Mouse (Mus musculus): ENCODE measurements at regions not wholly inside any gene's neighbourhood (a gene's known extent, or its start where the extent isn't known, plus 50 kb on each side); places are given as distances from the start of the nearest gene placed in this dataset.
A peak's percentile ranks its signal among the peaks of the same experiment; 100 is the strongest.

DNA sequence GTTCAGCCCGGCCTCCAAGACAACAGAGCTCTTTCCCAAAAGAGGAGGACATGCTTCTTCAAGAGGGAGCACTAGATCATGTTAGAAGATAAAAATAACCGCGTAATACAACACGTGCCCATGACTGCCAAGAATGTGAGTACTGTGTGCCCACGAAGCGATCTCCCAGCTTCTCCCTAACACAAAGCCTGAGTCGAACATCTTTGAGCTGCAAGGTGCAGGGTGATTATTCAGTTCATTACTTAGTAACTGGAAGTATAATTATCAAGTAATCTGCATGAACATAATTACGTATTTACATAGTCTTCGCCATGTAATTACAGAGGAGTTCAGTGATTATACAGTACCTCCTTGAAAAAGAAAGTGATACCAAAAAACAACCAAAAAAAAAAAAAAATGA, 269.7 kb downstream of the Efnb2 start:
- DNase-seq (ENCODE audit: low read depth): no peak

GRCm38 (mm10) chr8:8378248-8378647, 282.8 kb downstream of the Efnb2 start:
- DNase-seq (ENCODE audit: low read depth): no peak

GRCm38 (mm10) chr8:8376791-8377190, 284.3 kb downstream of the Efnb2 start:
- no peak for DNase-seq (ENCODE audit: low read depth)

DNA sequence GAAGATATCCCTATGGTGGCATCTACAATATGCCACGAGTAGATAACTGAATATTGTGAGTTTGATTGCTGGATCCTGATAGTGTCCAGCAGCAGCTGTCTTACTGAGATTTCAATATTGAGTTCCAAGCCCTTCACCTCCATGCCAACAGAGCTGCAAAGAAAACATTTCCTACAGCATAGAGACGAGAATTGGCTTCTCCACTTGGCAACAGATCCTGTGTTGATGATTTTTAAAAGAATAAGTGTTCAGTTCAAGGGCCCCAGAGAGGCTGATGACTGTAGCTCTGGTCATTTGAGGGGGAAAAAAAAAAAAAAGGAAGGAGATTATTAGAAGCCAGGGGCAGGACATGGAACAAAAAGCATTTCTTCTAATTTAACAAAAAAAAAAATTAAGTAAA, 284.7 kb downstream of the Efnb2 start:
- DNase-seq (ENCODE audit: low read depth): no peak

DNA sequence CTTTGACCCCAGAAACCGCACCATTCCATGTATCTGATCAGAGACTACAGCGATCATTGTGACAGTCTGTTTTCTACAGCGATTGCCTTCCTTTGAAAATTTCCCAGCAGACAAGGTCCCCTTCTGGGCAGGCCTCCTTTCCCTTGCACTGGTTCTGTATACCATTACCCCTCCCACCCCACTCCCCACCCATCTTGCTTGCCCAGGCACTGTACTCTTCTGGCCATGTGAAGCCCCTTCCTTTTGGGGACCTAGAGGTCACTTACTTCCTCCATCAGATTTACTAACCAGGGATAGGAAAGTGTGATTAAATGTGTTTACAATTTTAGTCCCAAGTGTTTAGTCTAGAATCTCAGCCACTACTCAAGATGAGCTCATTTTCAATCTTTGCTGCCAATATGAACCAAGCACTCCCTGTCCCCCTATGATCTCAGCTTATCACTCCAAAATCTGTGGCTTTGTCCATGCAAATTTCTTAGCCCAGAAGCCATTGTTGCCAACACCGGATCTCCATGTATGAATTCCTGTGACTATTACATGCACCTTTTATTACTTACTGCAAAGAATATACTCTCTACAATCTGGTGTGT, 293.7 kb downstream of the Efnb2 start:
- DNase-seq (ENCODE audit: low read depth): no peak

DNA sequence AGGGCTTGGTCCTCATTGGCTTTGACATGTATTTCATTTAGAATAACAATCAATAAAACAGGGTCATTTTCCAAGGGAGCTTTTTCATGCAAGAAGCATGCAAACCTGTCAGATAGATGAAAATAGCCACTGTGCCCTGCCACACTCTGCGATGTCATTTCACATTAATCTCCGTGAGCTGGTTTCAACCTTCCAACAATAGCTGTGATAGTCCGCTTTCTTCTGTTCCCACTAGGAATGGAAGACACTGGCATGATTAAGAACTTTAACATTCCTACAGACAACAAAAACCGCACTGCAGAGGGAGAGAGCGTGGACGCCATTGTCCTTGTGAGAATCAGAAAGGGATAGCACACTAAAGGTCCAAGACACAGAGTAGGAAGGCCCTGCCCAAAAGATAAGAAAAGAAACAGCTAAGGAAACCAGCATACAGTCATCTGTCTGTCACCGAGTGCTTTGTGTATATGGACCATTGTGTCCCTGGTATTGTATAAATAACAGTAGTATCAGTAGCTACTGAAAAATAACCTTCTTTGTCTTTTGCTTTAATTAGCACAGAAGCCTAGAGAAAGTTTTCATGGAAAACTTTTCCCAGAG, 299.0 kb downstream of the Efnb2 start:
- DNase-seq (ENCODE audit: low read depth): no peak

DNA sequence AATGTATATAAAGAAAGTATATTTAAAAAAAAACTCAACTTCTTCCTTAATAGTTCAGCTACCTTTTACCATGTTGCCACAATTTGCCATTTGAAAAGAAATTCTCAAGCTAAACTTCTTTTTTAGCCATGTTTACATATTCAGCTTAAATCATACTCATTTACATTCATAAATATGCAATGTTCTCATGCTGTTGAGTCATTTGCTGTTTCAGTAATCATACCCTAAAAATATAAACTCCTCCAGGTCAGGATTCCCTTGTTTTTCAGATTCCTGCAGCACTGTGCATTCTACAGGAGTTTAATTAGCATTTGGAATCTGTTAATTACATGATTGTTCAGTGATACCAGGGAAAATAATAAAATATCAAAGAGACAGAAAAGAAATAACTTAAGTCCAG, 300.5 kb downstream of the Efnb2 start:
- DNase-seq (ENCODE audit: low read depth): no peak

DNA sequence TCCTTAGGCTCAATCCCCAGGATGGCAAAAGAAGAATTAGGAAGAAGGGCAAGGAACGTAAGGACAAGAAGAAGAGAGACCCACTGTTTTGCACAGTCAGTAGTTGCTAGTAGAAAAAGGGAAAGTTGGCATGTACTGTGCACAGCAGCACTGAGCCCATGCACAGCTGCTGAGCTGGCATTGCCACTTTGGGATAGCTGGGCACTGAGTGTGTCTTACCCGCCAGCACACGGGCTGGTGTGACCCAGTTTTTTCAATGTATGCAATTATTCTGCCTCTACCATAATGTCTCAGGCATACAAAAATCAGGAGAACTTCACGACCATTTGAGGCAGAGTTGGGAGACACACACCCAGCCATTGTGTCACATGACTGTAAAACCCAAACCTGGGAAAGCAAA, 306.1 kb downstream of the Efnb2 start:
- DNase-seq (ENCODE audit: low read depth): no peak

- DNase-seq (ENCODE audit: low read depth): no peak
Measured at GRCm38 (mm10) chr8:8344661-8345060, 316.4 kb downstream of the Efnb2 start.

GRCm38 (mm10) chr8:8335256-8335972, 325.6 kb downstream of the Efnb2 start:
- no peak for DNase-seq (ENCODE audit: low read depth)

DNA sequence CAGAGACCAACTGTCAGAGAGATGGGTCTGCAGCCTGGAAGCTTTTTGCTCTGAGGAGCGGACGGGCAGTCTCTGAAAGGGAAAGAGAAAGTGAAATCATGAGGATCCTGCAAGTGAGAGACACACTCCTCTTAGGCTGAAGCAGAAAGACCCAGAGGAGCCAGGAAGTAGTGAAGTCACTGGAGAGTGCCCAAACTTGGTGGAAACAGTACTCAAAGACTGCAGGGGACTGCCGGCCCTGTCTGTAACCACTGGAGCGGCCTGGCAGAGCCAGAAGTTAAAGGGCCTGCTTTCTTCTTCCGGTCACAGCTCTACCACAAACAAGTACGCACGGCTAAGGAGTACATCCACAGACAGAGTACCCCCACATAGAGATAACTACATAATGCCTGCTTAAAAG, 326.5 kb downstream of the Efnb2 start:
- no peak for DNase-seq (ENCODE audit: low read depth)

DNA sequence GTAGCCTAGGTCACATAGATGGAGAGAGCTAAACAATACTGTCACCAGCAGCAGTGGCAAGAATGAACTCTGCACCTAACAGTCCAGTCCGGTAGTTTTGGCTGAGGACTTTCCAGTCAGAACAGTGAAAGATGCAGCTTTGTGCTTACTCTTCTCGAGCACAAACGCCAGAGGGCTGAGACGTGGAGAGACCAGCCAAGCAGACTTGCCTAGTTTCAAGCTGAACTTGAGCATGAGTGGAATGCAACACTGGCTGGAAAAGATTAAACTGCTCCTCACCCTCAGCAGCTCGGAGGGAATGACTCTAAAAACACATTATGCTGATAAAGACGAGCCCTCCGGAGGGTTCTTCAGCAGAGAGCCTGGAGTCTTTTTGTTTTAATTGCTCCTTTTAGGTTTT, 329.8 kb downstream of the Efnb2 start:
- DNase-seq (ENCODE audit: low read depth): no peak

DNA sequence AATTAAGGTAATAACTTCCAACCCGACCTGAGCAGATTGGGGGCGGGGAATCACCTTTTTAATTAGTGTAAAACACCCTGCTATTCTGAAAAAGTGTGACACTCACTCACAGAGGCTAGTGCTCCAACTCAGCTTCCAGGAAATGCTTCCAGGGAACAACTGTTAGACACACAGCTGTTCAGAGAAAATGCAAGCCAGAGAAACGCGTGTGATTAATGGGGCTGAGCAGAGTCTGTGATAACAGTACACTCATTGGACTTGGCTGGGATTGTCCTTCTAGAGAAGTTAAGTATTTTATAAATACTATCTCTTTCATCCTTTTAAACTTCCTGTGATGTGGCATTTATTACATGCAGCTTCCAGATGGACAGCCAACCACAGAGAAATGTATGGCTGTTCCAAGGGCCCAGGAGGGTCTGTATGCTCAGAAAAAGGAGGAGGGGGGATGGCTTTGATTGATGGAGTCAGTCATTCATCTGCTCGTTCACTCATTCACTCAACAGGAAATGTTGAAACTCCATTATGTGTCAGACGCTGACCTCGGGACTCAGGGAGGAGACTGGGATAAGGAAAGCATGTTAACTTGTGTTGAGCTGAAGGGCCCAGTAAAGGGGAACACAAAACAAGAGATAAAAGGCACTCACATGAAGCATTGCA, 332.9 kb downstream of the Efnb2 start:
- DNase-seq (ENCODE audit: low read depth): no peak

DNA sequence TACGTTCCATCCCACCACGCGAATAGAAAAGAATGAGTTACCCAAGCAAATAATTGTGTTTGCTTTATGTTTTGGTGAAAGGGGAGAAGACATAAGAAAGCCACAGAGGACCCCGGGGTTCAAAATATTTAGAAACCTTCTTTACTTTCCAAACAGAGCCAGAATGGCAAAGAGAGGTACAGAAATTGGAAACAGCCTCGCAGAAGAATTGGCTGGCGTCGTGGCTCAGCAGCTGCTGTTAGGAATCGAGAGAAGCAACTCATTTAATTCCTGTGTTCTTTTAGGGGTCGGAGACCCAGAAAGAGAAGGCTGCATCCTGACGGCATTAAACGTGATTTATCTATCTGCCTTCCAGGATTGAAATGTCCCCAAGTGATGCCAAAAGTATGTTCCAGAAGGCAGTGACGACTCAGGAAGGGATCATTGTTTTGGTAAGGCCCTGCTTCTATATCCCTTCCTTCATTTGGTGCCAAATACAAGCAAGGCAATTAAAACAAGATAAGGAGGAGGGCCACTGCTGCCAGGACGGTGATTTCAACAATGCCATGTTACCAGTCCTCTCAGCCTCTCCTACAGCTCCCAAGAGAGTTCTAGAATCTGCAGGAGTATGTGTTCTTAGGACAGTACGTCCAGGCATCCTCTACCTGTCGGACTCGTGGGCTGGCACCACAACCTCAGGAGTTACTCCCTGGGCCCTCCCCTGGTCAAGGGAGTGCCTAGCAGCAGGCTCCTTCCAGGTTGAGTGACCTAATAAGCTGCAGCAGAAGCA, 334.8 kb downstream of the Efnb2 start:
- no peak for DNase-seq (ENCODE audit: low read depth)

DNA sequence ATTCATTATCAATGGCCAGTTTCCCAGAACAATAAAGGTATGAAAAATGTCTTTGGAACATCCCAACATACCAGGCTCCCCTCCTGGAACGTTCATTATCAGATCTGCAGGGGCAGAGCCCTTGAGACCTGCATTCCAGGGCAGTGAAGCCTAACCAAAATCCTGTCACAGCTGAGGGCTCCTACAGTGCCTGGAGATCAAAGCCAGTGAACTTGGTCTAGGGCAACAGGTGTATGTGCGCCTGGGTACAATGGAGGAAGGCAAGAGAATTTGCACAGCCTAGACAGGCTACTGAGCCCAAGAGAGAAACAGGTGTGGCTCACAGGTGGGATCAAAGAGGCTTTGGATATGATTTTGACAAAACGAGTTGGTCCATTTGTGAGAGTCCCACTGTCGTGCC, 335.6 kb downstream of the Efnb2 start:
- no peak for DNase-seq (ENCODE audit: low read depth)

GRCm38 (mm10) chr8:8324520-8324919, 336.5 kb downstream of the Efnb2 start:
- no peak for DNase-seq (ENCODE audit: low read depth)

DNA sequence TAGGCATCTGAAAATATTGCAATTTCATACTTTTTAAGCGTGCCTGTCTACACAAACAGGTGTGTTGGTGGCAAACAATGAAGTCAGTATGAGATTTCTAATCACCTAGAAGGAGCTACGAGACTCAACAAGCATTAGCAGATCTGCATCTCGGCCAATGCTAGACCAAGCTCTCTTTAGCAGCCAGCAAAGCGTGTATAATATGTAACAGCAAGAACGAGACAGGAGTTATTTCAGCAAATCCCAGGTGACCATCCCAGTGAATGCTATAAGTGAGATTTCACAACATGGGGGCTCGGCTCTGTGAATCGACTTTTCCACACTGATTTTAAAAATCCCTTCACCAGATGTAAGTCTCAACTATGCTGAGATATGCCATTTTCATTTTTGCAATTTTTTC, 352.8 kb downstream of the Efnb2 start:
- no peak for DNase-seq (ENCODE audit: low read depth)

DNA sequence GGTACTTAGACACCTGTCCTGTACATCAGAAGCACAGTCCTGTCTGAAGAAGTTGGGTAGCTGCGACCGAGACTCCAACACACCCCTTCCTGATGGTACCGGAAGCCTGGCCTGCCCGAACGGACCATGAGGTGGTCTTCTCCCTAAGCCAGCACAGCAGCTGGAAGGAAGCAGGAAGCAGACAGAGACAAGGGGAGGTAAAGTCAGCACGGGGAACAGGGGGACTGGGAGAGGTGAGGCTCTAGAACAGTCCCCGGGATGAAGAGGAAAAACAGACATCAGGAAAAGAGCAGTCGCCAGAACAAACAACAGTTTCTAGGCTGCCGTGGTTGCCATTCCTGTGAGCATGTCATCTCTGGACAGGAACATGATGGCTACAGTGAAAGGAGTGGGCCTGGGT, 353.6 kb downstream of the Efnb2 start:
- no peak for DNase-seq (ENCODE audit: low read depth)

GRCm38 (mm10) chr8:8299965-8300767, 360.9 kb downstream of the Efnb2 start:
- DNase-seq (ENCODE audit: low read depth): peak; percentile 26

GRCm38 (mm10) chr8:8292577-8293247, 368.3 kb downstream of the Efnb2 start:
- no peak for DNase-seq (ENCODE audit: low read depth)

DNA sequence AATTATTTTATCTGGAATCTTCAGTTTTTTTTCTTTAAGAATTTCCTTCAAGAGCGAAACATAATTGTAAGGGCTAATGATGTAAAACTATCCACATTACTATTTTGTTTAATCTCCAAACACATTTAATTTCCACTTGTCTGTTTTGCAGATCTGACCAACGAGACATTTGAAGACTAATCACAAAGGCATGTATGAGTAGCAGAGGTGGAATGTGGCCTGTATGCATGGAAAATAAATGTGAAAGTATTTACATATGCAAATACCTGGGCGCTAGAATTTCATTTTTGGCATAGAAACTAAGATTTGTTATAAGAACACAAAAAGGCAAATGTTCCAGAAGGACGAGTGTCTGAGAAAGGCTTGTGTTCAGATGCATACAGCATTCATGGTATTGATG, 375.2 kb downstream of the Efnb2 start:
- DNase-seq (ENCODE audit: low read depth): no peak
